Mouse (Mus musculus): ENCODE data around the gene Nop9.
A peak's percentile ranks its signal among the peaks of the same experiment; 100 is the strongest.

Gene Nop9

GRCm38 (mm10) chr14:55745180-55745860 is at the start of gene Nop9, which contains the start of gene Dhrs1:
Nop9 (plus strand) TSS chr14:55745693.
Dhrs1 (minus strand) TSS chr14:55745690.
- DNase-seq (ENCODE audit: low spot score), result peak; percentile 81

- DNase-seq (ENCODE audit: low spot score), result no peak
These were observed 48.3 kb upstream of the Nop9 start for GRCm38 (mm10) chr14:55697226-55697625.

- no peak for DNase-seq (ENCODE audit: low spot score)
These were observed 44.4 kb upstream of the Nop9 start for GRCm38 (mm10) chr14:55701131-55701530.

GRCm38 (mm10) chr14:55702761-55703160 is 42.7 kb upstream of the Nop9 start:
- no peak for DNase-seq (ENCODE audit: low spot score)

- no peak for DNase-seq (ENCODE audit: low spot score)
These were observed 39.4 kb upstream of the Nop9 start for GRCm38 (mm10) chr14:55706051-55706600.

GRCm38 (mm10) chr14:55707397-55707796 is 38.1 kb upstream of the Nop9 start:
- DNase-seq (ENCODE audit: low spot score), result no peak

- DNase-seq (ENCODE audit: low spot score), result no peak
These were observed 36.0 kb upstream of the Nop9 start for GRCm38 (mm10) chr14:55709509-55709908.

GRCm38 (mm10) chr14:55711786-55712185 is 33.7 kb upstream of the Nop9 start:
- DNase-seq (ENCODE audit: low spot score), result no peak

GRCm38 (mm10) chr14:55713007-55713728 is 32.3 kb upstream of the Nop9 start:
- no peak for DNase-seq (ENCODE audit: low spot score)

- no peak for DNase-seq (ENCODE audit: low spot score)
These were observed 31.8 kb upstream of the Nop9 start, which contains the start of gene Tgm1 for GRCm38 (mm10) chr14:55713729-55714122. Tgm1 (minus strand) TSS chr14:55713926.

GRCm38 (mm10) chr14:55714893-55715292 is 30.6 kb upstream of the Nop9 start:
- DNase-seq (ENCODE audit: low spot score), result no peak

GRCm38 (mm10) chr14:55716271-55716670 is 29.2 kb upstream of the Nop9 start:
- DNase-seq (ENCODE audit: low spot score), result no peak

- no peak for DNase-seq (ENCODE audit: low spot score)
These were observed 28.6 kb upstream of the Nop9 start for GRCm38 (mm10) chr14:55716884-55717283.

- no peak for DNase-seq (ENCODE audit: low spot score)
These were observed 25.8 kb upstream of the Nop9 start for GRCm38 (mm10) chr14:55719737-55720136.

GRCm38 (mm10) chr14:55720666-55721065 is 24.8 kb upstream of the Nop9 start:
- DNase-seq (ENCODE audit: low spot score), result no peak

GRCm38 (mm10) chr14:55721076-55721475 is 24.4 kb upstream of the Nop9 start:
- DNase-seq (ENCODE audit: low spot score), result no peak

- peak; percentile 82 for DNase-seq (ENCODE audit: low spot score)
These were observed 23.6 kb upstream of the Nop9 start, which contains the start of gene Rabggta for GRCm38 (mm10) chr14:55721700-55722437. Rabggta (minus strand) TSS chr14:55722263.

GRCm38 (mm10) chr14:55722438-55722945 is 23.0 kb upstream of the Nop9 start:
- DNase-seq (ENCODE audit: low spot score), result no peak

GRCm38 (mm10) chr14:55723433-55723832 is 22.1 kb upstream of the Nop9 start:
- no peak for DNase-seq (ENCODE audit: low spot score)

- no peak for DNase-seq (ENCODE audit: low spot score)
These were observed 21.1 kb upstream of the Nop9 start for GRCm38 (mm10) chr14:55724411-55724871.

- no peak for DNase-seq (ENCODE audit: low spot score)
These were observed 19.2 kb upstream of the Nop9 start for GRCm38 (mm10) chr14:55726261-55726660.

Data from ovary, postnatal 14 days (tissue).